Mouse (Mus musculus) liver, embryonic 14.5 days (tissue): ENCODE measurements around the gene Proser3. TPM values are rescaled to one million over a fixed set of nuclear protein-coding genes. Genes with fewer than 3 reads are reported as not detected.

Source experiments
- ATAC-seq: fragments of 200-750 bp; cut with Nextera tagmentation; 2 replicates; pipeline ENCODE4 v1.8.0; 2017; ENCODE audit warnings: moderate number of reproducible peaks, mild to moderate bottlenecking, moderate library complexity; ENCODE audit not compliant: insufficient read depth
- DNase-seq, 3 experiments: peaks; one replicate each; pipeline ENCODE4 v3.0.0-alpha.2; 2012 to 2013; ENCODE audit warnings: low read depth in 3 of 3, low spot score in 3 of 3
- H3K27ac ChIP-seq: fragments of 300-500 bp; sonication (generic); 2 replicates; pipeline ENCODE4 v1.5.1; 2014; ENCODE audit warnings: moderate library complexity, mild to moderate bottlenecking, control low read depth, inconsistent platforms
- H3K27me3 ChIP-seq: fragments of 300-500 bp; sonication (generic); 2 replicates; pipeline ENCODE4 v1.6.1; 2014; ENCODE audit warnings: mild to moderate bottlenecking, low read length, moderate library complexity; ENCODE audit not compliant: control insufficient read depth, insufficient read depth
- H3K36me3 ChIP-seq: fragments of 300-500 bp; sonication (generic); replicated peaks from 2 replicates; pipeline ENCODE4 v1.6.1; 2014; ENCODE audit warnings: low read depth; ENCODE audit not compliant: control insufficient read depth, insufficient read depth
- H3K4me1 ChIP-seq, 2 experiments: fragments of 200-500 bp in 1 of 2; fragments of 300-500 bp in 1 of 2; sonication (generic) in 1 of 2; replicated peaks; 2 replicates each; pipeline ENCODE4 v1.6.1; 2012 to 2014; ENCODE audit warnings: antibody characterized with exemption in 1 of 2, inconsistent platforms in 1 of 2, low read length in 1 of 2; ENCODE audit not compliant: control insufficient read depth in 2 of 2, insufficient read depth in 2 of 2
- H3K4me2 ChIP-seq: fragments of 300-500 bp; sonication (generic); 2 replicates; pipeline ENCODE4 v1.6.1; 2014; ENCODE audit warnings: low read depth, mild to moderate bottlenecking, control low read depth, moderate library complexity
- H3K4me3 ChIP-seq, 2 experiments: fragments of 200-500 bp in 1 of 2; fragments of 300-500 bp in 1 of 2; sonication (generic) in 1 of 2; 2 replicates each; pipeline ENCODE4 v1.5.1; 2012 to 2014; ENCODE audit warnings: low read depth in 2 of 2, low read length in 2 of 2, mild to moderate bottlenecking in 2 of 2, control low read depth in 1 of 2, inconsistent platforms in 1 of 2, moderate library complexity in 1 of 2; ENCODE audit not compliant: insufficient read depth in 1 of 2
- H3K9ac ChIP-seq: fragments of 300-500 bp; sonication (generic); replicated peaks from 2 replicates; pipeline ENCODE4 v1.6.1; 2014; ENCODE audit warnings: mild to moderate bottlenecking, control low read depth, moderate library complexity
- H3K9me3 ChIP-seq: fragments of 300-500 bp; sonication (generic); 2 replicates; pipeline ENCODE4 v1.6.1; 2016; ENCODE audit warnings: low read length, mixed read lengths; ENCODE audit not compliant: control insufficient read depth
- CTCF ChIP-seq: IDR thresholded peaks from 2 replicates; pipeline ENCODE4 v1.5.1; 2016; ENCODE audit warnings: antibody characterized with exemption, low read depth, control low read depth
- EP300 ChIP-seq: IDR thresholded peaks from 2 replicates; pipeline ENCODE4 v1.6.1; 2016; ENCODE audit warnings: antibody characterized with exemption, low read depth
- WGBS: fragments of 180-500 bp; shearing (Covaris S2); extraction: QIAGEN DNeasy Blood & Tissue Kit; methylation state at CpG from one replicate; pipeline ENCODE4 v1.1.7; 2014; ENCODE audit not compliant: insufficient replicate concordance; 5-methylcytosine and 5-hydroxymethylcytosine counted together
- polyA plus RNA-seq, 2 experiments: library from polyadenylated mRNA; depleted of rRNA in 1 of 2; stranded (reverse) in 1 of 2; unstranded in 1 of 2; fragments of >200 nt; fragmentation: Nextera tagmentation in 1 of 2; extraction: Ambion mirVana in 1 of 2; gene quantifications; 2 replicates each; pipeline versions ENCODE4 v1.2.1 to v1.2.3; 2012 to 2014

Gene Proser3
- polyA plus RNA-seq, 2 experiments: 1.3 to 6.5 TPM

DNA sequence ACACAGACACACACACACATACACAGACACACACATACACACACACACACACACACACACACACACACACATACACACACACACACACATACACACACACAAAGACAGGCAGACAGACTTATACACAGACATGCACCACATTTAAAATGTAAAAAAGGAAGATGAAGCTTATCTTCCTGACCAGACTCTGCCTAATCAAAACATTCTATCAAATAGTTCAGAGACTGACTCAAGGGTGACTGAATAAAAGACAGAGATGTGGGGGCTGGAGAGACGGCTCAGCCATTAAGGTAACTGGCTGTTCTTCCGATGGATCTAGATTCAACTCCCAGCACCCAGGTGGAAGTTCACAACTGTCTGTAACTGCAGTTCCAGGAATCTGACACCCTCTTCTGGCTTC, 7.8 kb downstream of the Proser3 start:
- peak; percentile 39; the same call in 1 of the 2 replicates for ATAC-seq
- Histone ChIP-seq H3K36me3 (peaks cover 6% of the 10 kb centered on the region; the same call in 1 of the 2 replicates), H3K4me3 (no peak overlapping the region), H3K27ac (no peak overlapping the region), H3K4me1 (peaks cover 3 to 7% of the 10 kb centered on the region in 2 experiments), H3K9me3 (no peaks in the 10 kb centered on the region), H3K4me2 (no peak overlapping the region), H3K9ac (no peak overlapping the region), H3K27me3 (no peaks in the 10 kb centered on the region)
- no peak for TF ChIP-seq CTCF
- no peak for TF ChIP-seq EP300
- DNase-seq: no peak
- WGBS: 37% methylated on average over 2 of the region's 2 CpGs

DNA sequence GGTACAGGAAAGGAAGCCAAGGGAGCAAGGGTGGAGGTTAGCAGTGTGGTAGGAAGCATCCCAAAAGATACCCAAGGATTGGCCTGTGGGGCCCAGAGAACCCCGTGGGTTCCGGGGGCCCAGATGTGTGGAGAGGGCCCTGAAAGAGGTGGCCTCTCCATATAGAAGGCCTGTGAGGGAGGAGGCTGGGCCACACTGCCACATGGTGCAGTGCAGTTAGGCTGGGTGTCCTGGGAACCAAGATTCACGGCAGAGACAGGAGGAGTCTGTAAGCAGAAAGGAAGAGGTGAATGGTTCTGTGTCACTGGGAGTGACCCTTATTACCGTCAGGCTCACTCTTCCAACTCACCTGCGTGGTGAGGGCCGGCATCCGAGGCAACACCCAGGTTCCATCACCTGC, 11.5 kb downstream of the Proser3 start:
- 74% methylated on average over 7 of the region's 7 CpGs for WGBS
- ATAC-seq (no peak), DNase-seq (no peak)
- Histone ChIP-seq H3K36me3 (no peaks in the 10 kb centered on the region), H3K4me1 (peaks cover 8 to 12% of the 10 kb centered on the region in 2 experiments), H3K27ac (no peak overlapping the region), H3K9ac (no peak overlapping the region), H3K4me3 (no peak overlapping the region), H3K4me2 (no peak overlapping the region), H3K9me3 (no peaks in the 10 kb centered on the region), H3K27me3 (no peaks in the 10 kb centered on the region)
- TF ChIP-seq EP300: no peak
- TF ChIP-seq CTCF: no peak

DNA sequence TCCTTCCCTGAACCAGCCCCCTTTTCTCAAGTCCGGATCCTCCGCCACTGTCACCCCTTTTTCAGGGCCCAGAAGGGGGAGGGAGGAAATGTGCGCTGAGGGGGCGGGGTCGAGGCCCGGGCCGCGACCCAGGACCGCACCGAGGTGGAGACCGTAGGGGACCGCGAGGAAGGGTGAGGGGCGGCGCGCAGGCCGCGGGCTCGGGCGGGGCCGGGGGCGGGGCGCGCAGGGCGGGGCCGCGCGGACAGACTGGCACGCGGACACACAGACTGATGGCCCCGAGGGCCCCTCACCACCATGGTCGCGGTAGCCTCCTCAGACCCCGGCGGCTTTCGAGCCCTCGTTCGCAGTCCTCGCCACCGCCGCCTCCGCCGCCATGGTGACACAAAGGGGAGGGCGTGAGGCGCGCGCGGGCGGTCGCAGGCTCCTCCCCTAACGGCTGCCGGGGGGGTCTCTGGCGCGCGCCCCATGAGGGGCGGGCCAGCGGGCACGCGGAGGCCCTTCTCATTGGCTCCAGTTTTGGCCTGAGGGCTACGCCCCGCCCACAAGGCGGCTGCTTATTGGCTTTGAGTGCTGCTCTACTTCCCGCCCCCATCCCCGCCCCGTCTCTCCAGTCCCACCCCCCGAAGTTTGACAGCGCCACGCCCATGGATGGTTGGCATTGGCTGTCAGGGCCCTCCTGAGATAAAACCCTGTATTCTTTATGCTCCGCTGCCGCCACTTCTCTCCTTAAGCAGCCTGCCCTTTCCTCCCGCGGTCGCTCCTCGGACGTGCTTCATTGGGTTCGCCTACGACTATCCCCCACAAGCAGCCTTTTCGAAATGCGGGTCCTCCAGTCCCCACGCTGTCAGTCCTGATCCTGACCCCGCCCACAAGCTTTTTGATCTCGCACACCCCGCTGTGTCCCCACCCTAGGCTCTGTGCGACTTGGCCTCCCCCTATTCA, 17.2 kb downstream of the Proser3 start, which contains the start of gene Arhgap33:
Gene Arhgap33 (minus strand): TSS at position 428 of the 945 bp plus-strand sequence.
- ATAC-seq (peak; percentile 96), DNase-seq (peak; percentile 96 to 97 (median 96))
- Histone ChIP-seq H3K27me3 (no peaks in the 10 kb centered on the region), H3K9me3 (no peaks in the 10 kb centered on the region), H3K4me1 (peaks cover 6 to 11% of the 10 kb centered on the region in 2 experiments), H3K27ac (peak within 1 kb of the TSS; percentile 41; the same call in 1 of the 2 replicates), H3K9ac (peak within 1 kb of the TSS; percentile 62), H3K4me2 (peak within 1 kb of the TSS; percentile 80), H3K36me3 (no peaks in the 10 kb centered on the region; the same call in 1 of the 2 replicates), H3K4me3 (peak within 1 kb of the TSS; percentile 68 to 97)
- TF ChIP-seq EP300 (no peak), CTCF (no peak)
- under 1% methylated on average over 68 of the region's 84 CpGs for WGBS

DNA sequence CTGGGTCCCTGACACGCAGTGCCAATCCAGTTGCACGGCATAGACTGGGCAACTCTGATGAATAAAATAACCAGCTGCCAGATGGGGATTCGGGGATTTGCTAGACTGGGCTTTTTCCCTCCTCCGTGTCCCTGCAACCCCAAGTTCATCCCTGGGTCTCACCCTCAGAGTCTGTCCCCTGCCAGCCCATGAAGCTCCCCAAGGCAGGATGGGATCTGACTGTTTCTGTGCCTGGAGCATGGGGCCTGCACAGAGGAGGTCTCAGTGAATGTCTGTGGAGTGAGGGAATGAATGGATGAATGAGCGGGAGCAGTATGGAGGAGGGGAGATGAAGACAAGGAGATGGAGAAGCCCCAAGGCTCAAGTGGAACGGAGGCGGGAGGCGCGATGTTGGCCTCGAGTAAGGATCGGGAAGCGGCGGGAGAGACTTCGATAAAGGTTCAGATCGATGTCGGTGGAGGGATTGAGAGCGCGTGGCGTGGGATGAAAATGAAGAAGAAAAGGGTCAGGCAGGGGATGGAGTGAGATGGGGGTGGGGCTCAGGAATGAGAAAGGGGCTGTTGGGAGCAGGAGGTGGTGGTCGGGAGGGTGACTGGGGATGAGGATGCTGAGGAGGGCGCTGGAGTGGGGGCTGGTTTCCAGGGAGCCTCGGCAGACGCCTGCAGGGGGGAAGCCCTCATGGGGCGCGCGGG, 18.0 kb downstream of the Proser3 start:
- Histone ChIP-seq H3K9ac (peak overlapping the region; percentile 62), H3K4me1 (peaks cover 6 to 11% of the 10 kb centered on the region in 2 experiments), H3K4me3 (peak overlapping the region; percentile 68 to 74), H3K4me2 (peak overlapping the region; percentile 80), H3K36me3 (peaks cover 5% of the 10 kb centered on the region), H3K9me3 (no peaks in the 10 kb centered on the region), H3K27me3 (no peaks in the 10 kb centered on the region), H3K27ac (no peak overlapping the region)
- DNase-seq (no peak), ATAC-seq (no peak)
- TF ChIP-seq CTCF (no peak), EP300 (no peak)
- WGBS: 17% methylated on average over 25 of the region's 26 CpGs

DNA sequence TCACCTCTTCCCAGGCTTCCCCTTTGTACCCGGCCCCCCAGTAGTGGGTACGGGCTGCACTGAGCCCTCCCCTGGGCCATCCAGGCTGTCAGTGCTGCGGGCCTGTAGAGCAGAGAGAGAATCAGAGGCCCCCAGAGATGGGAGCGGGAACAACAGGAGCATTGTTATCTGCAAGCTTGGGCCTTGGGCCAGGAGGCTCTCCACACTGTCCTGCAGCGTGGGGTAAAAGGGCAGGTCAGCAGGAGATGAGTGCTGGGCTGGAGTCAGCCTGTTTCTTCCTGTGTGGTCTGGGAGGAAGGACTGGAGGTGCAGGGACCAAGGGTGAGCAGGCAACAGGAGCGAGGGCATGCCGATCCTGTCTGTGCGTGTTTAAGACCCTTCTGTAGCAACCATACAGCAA, 19.2 kb downstream of the Proser3 start:
- peaks cover 7% of the 10 kb centered on the region for H3K36me3 ChIP-seq
- H3K4me2 ChIP-seq: no peak overlapping the region
- H3K9me3 ChIP-seq: no peaks in the 10 kb centered on the region
- no peak overlapping the region for H3K9ac ChIP-seq
- no peak overlapping the region for H3K27ac ChIP-seq
- no peak for TF ChIP-seq CTCF
- TF ChIP-seq EP300: no peak
- no peaks in the 10 kb centered on the region for H3K27me3 ChIP-seq
- H3K4me3 ChIP-seq: no peak overlapping the region
- H3K4me1 ChIP-seq: peaks cover 6 to 11% of the 10 kb centered on the region in 2 experiments
- no peak for ATAC-seq
- DNase-seq: no peak
- 67% methylated on average over 8 of the region's 8 CpGs for WGBS
